Mouse (Mus musculus) right cerebral cortex, postnatal 4 days (tissue): ENCODE results near the gene Ndufc2.

Experiments used
- DNase-seq: peaks from one replicate; pipeline ENCODE4 v3.0.0-alpha.2; 2022

The Ndufc2 gene

GRCm38 (mm10) chr7:97387561-97388147 is 12.1 kb upstream of the Ndufc2 start:
- DNase-seq = no peak

GRCm38 (mm10) chr7:97388541-97388940 is 11.3 kb upstream of the Ndufc2 start:
- DNase-seq = no peak

GRCm38 (mm10) chr7:97391293-97392078 is 8.3 kb upstream of the Ndufc2 start:
- no peak for DNase-seq

- no peak for DNase-seq
Observed at GRCm38 (mm10) chr7:97392079-97392445, 7.7 kb upstream of the Ndufc2 start.

GRCm38 (mm10) chr7:97394375-97394774 is 5.4 kb upstream of the Ndufc2 start:
- no peak for DNase-seq

DNA sequence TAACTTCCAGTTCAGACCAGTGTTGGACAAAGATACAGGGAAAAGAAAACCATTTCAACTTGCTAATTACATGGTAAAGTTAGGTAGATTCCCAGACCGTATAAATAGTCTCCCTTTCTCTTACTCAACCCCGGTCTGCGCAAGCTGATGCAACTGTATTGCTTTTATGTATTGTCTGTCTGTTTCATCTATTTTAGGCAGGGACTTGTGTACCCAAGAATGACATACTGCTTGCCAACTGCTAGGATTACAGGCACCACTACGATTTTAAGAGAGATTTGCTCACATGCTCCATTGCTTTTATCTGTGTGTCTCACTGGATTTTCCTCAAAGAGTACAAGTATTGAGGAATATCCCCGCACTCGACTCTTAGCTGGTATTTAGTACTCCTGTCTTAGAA is 860 bp upstream of the Ndufc2 start:
- DNase-seq = no peak

DNA sequence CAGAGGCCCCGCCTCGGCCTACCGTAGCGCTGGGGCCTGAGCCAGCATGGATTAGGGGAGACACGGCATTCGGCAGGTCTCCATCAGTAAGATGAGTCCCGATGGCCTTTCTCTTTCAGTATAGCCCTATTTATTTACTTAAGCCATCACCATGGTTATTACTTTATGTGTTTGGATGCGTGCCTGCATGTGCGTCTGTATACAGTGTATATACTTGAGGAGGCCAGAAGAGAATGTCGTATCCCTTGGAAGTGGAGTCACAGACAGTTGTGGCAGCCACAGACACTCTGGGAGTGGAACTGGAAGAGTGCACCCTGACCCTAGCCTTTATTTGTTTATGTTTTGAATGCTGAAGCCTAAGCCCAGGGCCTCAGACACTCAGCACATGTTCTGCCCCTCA is 7.3 kb downstream of the Ndufc2 start:
- DNase-seq = no peak

- no peak for DNase-seq
Observed at GRCm38 (mm10) chr7:97411106-97411505, 11.3 kb downstream of the Ndufc2 start.

DNA sequence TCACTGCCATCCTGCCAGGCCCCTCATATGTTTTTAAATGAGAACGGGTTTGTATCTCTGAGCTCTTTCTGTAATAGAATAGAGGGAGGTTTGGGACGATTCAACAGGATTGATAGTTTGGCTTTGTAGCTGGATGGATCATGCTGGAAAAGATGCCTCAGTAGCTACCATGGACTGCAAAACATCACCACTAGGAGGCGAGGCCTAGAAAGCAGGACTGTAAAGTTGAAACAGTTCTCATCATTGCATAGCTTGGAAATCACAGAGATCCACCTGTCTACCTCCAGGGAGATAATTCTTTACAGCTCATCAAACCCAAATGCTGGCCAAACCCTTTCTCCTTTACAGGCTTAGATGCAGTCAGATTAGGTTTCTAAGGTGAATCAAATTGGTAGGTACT is 11.8 kb downstream of the Ndufc2 start:
- no peak for DNase-seq

GRCm38 (mm10) chr7:97413981-97414380 is 14.2 kb downstream of the Ndufc2 start:
- DNase-seq = no peak

- DNase-seq = no peak
Observed at GRCm38 (mm10) chr7:97414426-97414825, 14.6 kb downstream of the Ndufc2 start.

DNA sequence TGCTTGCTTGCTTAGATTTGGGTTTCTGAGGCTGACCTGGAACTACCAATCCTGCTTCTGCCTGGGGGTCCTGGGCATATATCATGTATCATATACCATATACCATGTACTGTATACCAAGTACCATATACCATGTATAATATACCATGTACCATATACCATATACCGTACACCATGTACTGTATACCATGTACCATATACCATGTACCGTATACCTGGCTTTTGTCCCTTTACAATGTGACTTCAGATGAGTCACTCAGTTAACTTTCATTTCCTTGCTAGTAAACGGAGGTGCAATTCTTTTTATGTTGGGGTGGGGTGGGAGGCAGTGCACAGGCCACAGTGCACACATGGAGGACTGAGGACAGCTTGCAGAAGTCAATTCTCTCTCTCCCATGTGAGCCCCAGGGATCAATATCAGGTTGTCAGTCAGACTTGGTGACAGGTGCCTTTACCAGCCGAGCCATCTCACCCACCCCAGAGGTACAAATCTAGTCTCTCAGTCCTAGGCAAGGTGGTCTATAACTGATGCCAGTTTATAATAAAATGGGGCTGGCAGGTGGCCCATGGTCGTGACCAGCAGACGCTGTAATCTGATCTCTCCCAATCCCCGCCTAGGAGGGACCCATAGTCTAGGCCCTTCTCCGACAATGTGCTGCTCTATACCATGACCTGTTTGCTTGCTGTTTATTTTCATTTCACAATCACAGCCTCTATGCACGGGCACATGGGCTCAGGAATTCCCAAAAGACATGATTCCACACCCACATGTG is 15.3 kb downstream of the Ndufc2 start:
- no peak for DNase-seq

- no peak for DNase-seq
Observed at GRCm38 (mm10) chr7:97416473-97416872, 16.7 kb downstream of the Ndufc2 start.

DNA sequence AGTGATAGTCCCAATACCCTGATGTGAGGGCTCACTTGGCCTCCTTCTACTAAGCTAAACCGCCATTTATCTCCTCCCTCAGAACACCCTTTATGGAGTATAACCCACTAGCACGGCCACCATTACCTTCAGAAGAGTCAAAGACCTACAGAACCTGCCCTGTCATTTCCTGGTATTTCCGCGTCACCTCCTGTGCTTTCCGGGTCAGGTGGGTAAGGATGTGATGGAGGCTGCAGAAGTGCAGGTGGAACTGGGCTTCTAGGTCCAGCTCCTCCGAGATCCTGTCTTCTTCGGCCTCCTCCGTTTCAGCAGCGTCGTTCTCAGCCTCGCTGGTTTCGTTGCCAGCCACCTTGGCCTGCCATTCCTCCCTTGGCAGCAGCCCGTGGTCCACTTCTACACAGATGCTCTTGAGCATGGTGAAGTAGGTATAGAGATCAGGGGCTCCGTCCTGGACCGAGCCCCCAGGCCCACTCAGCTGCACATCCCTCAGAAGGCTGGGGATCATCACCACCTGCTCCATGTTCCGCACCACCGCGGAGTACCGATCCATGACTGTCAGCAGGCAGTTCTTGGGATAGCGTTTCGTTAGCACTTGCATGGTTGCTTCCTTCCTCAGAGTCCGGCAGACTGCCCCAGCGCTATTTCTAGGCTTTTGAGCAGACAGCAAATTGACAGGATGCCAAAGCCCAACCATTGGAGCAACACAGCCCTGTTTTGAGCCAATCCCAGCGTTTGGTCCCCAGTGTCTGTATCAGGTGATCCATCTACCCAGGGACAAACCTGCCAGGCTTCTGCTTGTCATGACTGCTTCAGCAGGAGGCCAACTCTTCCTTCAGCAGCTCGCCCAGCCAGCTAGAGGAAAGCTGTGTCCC is 17.3 kb downstream of the Ndufc2 start, which contains the start of gene Thrsp:
Thrsp (minus strand) TSS at position 825 of the 872 bp plus-strand sequence.
- DNase-seq = peak; percentile 50

GRCm38 (mm10) chr7:97418717-97419116 is 18.9 kb downstream of the Ndufc2 start:
- no peak for DNase-seq

DNA sequence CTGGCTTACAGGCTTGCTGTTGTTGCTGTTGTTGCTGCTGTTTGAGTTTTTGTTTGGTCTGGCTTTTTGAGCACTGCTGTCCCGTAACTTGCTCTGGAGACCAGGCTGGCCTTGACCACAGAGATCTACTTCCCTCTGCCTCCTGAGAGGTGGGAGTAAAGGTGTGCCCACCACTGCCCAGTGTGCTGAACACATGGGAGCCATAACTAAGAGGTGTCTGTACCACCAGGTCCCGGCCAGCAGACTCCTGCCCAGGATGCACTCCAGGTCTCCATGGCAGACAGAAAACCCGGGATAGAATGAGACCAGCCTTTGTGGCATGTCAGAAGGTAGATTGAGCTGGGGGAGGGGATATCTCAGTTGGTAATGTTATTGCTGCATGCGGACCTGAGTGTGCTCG is 19.4 kb downstream of the Ndufc2 start:
- no peak for DNase-seq

DNA sequence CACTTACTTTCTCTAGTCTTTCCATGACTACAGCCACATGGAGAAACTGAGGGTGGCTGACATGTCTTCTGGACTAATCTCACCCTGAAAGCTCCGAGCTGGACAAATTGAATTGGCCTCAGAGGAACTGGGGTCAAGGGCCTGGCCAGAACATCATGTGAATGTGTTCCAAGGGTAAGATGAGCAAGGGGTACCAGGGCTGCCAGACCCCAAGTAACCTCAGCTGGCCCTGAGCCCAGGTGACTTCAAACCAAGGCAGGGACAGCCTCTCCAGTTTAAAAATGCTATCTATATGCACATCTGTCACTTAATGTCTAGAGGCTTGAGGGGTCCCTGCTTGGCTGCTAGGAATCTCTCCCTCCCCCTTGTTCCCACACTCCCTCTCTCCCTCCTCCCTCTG is 20.6 kb downstream of the Ndufc2 start:
- DNase-seq = no peak

DNA sequence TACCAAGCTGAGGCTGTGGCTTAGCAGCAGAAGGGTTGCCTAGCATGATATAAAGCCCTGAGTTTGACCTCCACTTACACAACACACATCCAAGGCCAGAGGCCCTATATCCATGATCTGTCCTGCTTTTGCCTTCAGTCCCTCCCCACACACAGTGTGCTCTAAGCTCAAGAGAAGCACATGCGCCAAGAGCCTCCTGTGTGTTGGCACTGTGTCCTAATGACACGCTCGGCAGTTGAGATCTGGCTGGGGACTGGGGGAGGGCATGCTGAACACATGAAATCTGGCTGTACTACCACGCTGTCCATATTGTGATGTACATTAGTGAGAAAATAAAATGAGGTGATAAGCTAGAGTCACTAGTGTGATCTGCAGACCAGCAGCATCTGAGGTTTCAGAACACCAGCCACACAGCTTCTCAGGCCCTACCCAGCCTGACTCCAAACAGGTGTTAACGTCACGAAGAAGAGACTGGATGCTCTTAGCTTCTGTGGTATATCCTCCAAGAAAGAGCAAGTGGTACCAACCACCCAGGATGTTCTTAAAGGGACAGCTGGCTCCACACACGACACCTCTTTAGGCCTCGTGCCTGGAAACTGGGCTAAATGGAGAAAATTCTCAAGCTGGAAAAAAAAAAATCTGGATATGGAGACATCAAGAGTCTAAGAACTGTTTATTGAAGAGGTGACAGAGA is 21.3 kb downstream of the Ndufc2 start:
- no peak for DNase-seq

GRCm38 (mm10) chr7:97423754-97424153 is 24.0 kb downstream of the Ndufc2 start:
- DNase-seq = no peak

GRCm38 (mm10) chr7:97424621-97425245 is 24.9 kb downstream of the Ndufc2 start:
- DNase-seq = peak; percentile 99

DNA sequence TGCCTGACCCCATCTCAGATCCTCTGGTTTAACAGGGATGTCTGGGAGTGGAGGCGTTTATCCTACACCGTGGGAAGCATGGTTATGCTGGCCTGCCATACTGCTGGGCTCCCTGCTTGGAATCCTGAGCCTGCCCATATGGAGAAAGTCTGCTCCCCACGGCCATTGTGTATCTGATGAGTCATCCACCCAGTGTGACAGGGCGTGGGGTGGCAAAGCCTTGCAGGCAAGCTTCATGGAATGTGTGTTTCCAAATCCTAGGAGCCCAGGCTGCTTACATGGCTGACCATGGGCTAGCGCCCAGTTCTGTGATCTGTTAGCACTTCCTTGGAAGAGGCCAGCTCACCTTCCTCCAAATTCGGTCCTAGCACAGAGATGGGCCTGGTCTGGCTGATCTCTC is 26.8 kb downstream of the Ndufc2 start:
- DNase-seq = no peak

DNA sequence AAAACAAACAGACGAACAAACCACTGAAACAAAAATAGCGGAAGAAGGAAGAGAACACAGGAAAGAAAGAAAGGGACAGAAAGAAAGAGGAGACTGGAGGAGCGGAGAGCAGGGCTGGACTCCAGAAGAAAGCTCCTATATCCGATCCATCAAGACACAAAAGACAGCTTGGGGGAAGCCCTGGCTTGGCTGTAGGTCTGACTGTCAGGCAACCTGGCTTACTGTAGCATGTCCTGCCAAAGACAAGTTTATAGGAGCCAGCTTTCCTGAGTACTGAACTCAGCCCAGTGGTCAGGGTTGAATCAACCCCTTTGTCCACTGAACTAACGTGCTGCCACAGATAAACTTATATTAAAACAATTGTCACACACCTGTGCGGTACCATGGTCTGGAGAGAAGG is 27.5 kb downstream of the Ndufc2 start:
- no peak for DNase-seq
